Mouse (Mus musculus): ENCODE data around the gene Slc43a3.

Gene Slc43a3

DNA sequence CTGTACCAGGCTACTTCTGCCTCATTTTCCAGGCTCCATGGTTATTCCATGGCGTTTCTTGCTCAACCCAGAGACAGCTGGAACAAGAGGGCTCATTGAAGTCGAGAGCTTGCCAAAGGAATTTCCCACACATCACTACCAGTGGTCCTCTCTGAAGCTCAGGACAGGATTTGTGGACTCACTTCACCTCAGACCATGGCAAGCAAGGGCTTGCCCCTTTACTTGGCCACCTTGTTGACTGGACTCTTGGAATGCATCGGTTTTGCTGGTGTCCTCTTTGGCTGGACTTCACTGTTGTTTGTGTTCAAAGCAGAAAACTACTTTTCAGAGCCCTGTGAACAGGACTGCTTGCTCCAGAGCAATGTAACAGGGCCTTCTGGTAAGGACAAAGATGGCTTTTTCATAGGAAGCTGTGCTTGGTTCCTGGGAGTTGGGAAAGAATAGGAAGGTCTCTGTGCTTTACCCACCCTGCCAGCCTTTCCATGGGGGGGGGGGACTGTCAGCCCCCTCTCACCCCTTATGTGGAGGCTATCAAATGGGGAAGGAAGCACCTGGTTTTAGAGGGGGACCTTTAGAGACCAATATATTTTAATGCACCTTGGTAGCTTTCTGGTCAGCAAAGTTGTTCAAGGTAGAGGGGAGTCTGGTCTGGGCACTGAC, 1.2 kb downstream of the Slc43a3 start:
- DNase-seq (ENCODE audit: low spot score in 2 of 2), result no peak

DNA sequence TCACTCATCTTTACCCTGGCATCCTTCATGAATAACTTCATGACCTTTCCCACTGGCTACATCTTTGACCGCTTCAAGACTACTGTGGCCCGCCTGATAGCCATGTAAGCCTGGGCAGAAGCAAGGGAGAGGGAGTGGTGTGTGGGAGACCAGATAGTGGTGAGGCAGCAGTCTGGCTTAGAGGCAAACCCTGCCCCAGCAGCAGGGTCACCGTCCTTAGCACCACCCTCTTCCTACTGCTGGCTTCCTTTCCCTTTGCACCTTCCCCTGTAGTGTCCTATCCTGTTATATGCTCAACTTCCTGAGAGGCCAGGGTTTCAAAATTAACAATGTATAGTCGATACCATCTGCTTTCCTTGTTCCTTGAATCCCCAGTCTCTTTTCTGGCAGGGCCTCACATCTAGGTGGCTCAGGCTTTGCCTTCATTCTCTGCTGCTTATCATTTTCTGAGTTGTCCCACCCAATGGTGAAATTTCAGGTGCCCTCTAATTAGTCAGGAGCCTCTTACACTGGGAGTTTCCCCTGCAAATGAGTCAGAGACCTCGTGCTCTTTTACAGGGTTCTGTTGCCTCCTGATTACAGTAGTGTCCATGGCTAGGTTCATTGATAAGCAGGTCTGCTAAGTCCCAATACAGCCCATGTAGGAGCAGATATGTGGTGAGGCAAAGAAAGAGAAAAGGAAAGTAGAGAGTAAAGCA, 2.0 kb downstream of the Slc43a3 start:
- no peak for DNase-seq (ENCODE audit: low spot score in 2 of 2)

DNA sequence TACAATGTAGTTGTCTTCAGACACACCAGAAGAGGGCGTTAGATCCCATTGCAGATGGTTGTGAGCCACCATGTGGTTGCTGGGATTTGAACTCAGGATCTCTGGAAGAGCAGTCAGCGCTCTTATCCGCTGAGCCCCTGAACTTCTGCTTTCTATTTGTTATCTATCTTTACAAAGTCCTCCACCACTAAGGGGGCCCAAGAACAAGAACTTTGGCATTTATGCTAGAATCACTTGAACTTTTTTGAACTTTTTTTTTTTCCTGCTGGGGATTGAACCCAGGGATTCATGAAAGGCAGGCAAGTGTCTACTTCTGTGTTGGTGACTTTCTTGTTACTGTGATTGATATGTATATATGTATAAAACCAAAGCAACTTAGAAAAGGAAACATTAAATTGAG, 2.9 kb downstream of the Slc43a3 start:
- no peak for DNase-seq (ENCODE audit: low spot score in 2 of 2)

DNA sequence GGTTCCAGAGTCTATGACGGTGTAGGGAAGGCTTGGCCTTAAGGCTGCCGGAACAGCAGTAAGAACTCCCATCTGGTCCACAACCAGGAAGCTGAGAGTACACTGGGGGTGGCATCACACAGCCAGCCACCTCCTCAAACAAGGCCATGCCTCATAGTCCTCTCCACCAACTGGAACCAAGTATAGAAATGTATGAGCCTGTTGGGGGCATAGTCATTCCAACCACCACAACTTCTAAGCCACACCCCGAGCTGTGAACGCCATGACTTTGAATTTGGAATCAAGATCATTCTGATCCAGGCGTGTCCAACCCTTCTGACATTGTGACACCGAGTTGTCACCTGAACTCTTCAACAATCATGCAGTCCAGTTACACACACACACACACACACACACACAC, 3.3 kb downstream of the Slc43a3 start:
- DNase-seq (ENCODE audit: low spot score in 2 of 2), result no peak

DNA sequence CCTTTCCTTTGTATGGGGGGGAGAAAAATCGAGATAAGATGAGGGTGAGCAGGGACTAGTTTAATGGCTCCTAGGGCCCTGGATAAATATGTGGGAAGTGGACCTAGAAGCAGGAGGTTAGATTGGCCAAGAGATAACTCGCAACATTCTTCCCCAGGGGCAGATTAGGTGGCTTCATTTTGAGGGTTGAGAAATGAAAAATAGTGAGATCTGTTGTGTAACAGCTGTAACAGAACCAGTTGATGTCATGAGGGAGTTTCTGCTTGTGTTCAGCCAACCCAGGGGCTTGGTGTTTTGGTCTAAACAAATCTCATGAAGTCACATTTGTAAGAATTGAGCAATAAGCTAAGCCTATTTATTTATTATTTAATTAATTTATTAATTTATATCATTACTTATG, 5.0 kb downstream of the Slc43a3 start:
- no peak for DNase-seq (ENCODE audit: low spot score in 2 of 2)

DNA sequence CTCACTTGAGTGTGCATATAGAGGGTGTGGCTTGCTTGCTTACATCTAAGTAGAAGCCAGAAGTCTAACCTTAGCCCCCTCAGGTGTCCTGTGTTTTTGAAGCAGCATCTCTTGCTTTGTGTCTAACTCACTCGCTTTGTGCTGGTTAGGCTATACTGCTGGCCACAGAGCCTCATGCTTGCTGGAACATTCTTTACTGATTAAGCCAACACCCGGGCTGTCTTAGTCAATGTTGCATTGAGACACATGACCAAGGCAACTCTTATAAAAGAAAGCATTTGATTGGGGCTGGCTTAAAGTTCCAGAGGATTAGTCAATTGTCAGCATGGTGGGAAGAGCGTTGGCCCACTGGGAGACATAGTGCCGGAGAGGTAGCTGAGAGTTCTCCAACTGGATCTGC, 5.4 kb downstream of the Slc43a3 start:
- no peak for DNase-seq (ENCODE audit: low spot score in 2 of 2)

DNA sequence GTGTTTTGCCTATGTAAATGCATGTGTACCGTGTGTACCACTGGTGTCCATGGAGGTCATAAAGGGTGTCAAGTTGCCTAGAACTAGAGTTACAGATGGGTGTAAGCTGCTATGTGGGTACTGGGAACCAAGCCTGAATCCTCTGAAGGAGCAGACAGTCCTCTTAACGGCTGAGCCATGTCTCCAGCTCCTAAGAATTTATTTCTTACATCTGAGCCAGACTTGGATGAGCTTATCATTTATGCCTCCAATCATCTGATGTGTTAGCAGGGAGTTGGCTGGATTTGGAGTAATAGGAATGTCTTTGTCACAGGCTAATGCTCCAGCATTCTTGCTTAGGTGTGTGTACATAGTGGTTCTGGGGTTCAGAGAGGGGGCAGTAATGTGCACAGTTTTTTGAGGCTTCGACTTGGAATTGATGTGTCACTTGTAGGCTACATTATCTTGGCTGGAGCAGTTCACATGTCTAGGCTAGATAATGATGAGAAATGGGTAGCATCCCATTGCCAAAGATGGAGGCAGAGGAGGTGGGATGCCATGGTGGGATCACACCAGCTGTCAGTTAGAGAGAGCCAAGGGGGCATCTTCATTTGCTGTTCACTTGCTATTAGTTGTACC, 10.9 kb downstream of the Slc43a3 start:
- no peak for DNase-seq (ENCODE audit: low spot score in 2 of 2)

DNA sequence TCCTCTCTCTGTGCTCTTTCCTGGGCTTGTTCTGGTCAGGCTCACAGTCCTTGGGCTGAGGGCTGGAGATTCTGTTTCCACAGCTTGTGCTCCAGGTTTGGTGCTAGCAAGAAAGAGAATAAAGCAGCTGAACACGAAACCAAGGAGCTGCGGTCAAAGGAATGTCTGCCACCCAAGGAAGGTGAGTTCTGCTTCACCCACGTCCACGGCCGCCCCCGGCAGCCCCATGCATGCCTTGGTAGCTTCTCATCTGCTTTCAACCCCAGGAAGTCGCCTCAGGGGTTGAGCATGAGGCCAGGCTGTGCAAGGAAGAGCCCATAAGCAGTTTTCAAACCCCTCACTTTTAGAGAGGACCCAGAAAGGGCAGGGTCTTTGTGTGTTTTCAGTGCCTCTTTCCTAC, 11.9 kb downstream of the Slc43a3 start:
- peak in 1 of 2 experiments; percentile 43 for DNase-seq (ENCODE audit: low spot score in 2 of 2)

DNA sequence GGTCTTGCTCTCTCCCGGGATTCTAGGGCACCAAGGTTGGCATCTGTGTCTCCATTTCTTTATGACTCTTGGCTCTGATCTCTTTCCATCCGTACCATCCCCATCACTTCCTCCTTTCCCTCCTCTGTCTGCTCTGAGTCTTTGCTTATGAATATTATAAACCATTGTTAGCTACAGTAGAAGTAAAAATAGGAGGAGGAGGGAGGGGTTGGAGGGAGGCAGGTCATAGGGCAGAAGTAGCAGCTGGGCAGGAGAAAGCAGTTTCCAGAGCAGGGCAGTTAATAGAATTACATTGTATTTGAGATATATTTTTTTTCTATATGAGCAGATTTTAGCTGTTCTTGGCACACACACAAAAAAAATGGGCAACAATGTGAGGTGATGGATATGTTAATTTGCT, 12.3 kb downstream of the Slc43a3 start:
- DNase-seq (ENCODE audit: low spot score in 2 of 2), result no peak

DNA sequence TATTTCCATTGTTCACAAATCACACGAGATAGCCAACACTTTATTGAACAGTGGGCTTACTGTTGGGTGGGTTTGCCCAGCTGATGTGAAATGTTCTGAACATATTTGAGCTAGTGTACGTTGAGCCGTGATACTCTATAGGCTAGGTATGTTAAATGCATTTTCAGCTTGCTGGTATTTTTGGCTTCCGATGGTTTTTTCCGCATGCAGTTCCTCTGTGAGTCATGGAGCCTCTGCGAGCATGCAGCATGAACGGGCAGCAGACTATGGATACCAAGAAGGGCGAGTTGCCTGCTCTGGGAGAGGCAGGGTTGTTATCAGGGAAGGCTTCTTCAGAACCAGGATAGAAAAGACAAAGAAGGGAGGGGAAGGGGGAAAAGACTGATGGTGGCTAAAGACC, 14.6 kb downstream of the Slc43a3 start:
- DNase-seq (ENCODE audit: low spot score in 2 of 2), result no peak

DNA sequence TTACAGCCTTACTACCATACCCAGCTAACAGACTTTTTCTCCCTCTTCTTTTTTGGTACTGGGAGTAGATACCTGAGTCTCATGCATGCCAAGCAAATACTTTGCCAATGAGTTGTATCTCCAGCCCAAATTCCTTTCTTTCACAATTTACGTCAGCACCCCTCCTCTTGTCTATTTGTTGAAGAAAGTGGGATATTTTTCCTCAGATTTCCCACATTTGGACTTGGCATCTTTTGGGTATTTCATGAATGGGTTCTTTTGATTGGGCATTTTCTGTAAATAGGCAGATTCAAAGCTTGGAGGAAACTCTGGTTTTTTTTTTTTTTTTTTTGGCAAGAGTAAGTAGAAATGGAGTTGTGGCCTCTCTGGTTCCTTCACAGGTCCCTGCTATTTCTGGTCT, 15.9 kb downstream of the Slc43a3 start:
- DNase-seq (ENCODE audit: low spot score in 2 of 2), result no peak

DNA sequence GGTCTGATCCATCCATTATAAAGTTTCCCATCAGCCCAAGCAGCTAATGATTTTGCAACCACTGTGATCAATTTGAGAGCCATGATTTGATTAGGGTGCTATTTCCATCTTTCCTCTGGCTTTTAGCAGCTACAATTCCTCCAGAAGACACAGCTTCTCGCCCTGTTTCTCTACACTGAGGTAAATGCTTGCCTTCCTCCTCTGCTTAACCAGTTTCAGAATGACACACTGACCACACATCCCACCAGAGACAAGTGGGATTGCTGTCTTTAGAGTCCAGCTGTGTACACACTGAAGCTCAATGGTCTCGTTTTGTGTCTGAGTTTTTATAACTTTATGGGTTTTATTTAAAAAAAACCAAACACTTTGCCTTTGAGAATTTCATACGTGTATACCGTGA, 16.3 kb downstream of the Slc43a3 start:
- no peak for DNase-seq (ENCODE audit: low spot score in 2 of 2)

DNA sequence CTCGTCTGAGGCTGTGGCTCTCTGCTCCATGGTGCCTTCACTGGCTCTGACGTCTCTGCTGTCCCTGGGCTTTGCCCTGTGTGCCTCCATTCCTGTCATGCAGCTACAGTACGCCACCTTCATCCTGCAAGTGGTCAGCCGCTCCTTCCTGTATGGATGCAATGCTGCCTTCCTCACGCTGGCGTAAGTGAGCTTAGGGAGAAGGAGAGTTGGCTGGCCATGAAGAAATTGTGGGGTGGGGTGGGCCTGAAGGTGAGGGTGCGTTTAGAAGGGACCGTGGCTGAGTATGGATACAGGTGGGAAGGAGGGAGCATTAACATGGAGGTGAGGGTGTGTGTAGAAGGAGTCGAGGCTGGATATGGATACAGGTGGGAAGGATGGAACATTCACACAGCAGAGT, 19.1 kb downstream of the Slc43a3 start:
- DNase-seq (ENCODE audit: low spot score in 2 of 2), result peak in 1 of 2 experiments; percentile 54

DNA sequence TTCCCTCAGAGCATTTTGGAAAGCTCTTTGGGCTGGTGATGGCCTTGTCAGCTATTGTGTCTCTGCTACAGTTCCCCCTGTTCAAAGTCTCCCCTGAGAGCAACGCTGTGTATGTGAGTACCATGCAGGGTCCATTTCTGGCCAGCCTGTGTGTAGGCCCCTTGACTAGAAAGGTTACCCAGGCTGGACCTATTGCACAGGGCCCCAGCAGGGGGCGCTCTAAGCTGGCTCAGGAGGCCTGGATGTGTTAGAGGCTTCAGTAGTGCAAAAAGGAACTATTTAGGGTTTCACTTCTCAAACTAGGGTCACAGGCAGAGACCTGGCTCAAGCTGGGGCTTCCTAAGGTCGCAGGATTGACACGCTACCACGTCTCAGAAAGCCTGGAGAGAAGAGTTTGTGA, 19.9 kb downstream of the Slc43a3 start:
- DNase-seq (ENCODE audit: low spot score in 2 of 2), result peak in 1 of 2 experiments; percentile 32

DNA sequence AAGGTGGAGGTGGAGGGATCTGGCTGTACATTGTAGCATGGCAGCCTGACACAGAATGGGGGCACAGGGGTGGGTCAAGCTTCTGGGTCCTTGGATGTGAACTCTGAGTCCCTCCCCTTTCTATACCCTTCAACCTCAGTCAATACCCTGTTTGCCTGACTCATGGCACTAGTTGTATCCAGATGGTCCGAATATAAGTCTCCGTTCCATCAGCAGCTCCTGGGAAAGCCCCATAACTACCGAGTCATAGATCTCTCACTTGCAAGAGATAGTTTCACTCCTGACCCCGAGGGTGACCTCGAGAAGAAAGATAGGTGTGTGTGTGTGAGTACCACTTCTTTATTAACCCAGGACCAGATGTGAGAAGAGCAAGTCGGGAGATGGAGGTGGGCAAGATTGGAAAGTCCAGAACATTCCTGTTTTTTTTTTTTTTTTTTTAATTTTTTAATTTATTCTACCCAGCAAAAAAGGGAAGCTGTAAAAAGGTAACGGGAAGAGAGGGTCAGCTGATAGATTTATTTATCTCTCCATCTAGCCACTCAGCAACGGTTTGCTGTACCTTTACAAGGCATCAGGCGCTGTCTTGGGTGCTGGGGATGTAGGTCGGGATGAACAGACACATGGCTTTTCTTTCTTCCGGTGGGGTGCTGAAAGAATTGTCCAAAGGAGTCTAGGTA, 22.3 kb downstream of the Slc43a3 start:
- DNase-seq (ENCODE audit: low spot score in 2 of 2), result no peak

DNA sequence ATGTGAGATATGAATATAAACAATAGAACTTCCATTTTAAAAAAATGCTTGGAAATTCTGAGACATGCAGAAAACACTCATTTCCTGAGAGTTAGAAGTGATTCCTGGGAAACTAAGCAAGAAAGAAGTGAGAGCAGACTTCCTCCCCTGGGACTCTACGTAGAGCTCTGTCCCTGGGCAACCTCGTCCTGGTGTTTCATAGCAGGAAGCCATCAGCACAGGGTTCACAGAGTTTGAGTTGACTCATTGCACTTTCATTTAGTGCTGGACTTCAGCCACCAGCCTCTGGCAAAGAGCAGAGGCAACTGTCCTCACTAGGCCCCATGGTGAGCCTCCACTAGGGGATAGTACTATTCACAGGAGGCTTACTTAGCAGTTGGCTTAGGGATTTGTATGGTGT, 24.9 kb downstream of the Slc43a3 start:
- DNase-seq (ENCODE audit: low spot score in 2 of 2), result peak in 1 of 2 experiments; percentile 59

DNA sequence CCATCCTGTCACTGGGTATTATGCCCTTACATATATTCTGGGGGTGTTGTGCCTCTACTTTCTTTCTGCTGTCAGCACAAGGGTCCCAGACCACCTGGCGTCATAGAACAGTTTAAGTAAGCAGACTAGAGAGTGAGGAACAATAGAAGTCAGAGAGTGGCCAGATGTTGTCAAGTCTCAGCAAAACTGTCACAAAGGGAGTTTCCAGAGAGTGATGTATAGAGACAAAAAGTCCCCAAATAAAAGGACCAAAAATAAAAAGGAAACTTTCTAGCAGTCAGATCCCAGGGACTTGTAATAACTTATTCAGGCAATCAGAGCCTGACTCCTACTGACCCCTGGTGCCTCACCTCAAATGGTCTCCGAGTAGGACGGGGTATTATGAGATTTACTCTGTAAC, 25.5 kb downstream of the Slc43a3 start:
- no peak for DNase-seq (ENCODE audit: low spot score in 2 of 2)

DNA sequence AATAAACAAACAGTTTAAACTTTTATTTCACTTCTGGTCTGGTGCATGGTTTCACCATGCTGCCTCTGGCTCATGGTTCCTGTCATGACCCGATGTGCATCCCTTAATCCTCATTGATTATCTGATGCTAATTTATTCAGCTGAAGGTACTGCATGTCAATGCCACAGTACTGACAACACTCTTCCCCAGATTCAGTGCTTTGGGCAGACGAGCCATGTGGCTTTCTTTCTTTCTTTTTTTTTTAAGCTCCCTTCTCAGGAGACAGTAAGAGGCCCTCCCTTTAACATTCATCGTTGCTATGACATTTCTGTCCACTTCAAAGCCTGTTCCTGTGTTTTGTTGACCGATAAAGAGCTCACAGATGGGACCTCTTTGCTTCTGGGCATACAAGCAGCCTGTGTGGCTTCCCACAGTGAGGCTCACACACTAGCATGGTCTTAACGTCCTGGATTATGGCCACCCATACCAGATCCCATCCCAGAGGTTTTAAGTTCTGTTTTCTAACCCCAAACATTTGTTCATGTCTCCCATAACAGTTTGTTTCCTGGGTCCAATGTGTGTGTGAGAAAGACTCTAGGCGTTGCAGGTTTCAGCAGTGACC, 26.6 kb downstream of the Slc43a3 start:
- DNase-seq (ENCODE audit: low spot score in 2 of 2), result no peak

DNA sequence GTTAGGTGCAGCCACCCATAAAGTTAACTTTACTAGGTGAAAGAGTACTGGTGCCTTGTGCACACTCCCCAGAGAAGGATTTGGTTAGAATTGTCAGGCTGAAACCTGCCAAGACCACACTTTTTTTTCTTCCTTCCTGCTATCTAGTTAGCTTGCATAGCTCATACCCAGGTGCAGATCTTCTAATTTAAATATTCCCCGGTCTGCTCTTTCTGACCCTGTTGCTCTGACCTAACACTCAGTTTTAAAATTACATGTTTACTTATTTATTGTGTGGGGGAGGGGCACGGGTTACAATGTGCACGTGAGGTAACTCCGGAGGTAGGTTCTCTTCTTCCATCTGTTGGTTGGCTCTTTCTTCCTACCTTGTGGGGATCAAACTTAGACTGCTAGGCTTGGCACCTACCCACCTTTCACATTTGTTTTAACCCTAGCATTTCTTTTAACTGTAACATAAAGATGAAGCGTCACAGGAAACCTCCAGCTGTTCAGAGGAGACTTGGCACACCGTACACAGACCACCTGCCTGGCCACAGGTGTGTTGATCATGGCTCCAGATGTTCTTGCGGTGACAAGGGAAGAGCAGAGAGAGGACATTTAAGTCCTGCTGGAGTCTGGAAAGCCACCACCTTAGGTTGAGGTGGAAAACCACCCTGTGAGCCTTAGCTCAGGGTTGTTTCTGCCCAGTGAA, 27.9 kb downstream of the Slc43a3 start:
- no peak for DNase-seq (ENCODE audit: low spot score in 2 of 2)

DNA sequence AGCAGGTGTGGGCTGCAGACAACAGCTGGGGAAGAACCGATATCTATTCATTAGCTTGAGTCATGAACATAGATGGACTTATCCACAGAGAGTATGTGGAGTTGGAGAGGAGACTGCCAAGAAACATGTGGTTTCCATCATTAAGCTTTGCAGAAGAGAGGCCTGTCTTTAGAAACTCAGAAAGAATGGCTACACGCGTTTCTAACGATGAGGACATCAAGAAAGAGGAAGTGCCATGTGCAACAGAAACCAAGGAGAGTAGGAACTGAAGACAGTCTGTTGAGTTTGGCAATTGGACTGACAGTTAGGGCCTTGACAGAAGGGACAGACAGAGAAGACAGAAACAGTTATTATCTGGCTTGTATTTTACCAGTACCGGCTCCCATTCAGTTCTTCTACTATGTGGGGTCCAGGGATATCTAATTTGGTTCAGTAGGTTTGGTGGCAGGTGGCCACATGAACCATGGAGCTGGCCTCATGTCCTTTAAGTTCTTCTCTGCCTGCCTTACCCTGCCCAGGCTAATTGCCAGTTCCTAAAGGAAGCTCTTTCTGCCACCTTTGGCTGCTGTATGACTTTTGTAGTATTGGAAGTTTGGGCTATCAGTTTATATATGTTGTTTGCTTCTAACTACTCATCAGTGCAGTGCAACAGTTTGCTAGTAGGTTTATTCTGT, 31.1 kb downstream of the Slc43a3 start:
- no peak for DNase-seq (ENCODE audit: low spot score in 2 of 2)

DNA sequence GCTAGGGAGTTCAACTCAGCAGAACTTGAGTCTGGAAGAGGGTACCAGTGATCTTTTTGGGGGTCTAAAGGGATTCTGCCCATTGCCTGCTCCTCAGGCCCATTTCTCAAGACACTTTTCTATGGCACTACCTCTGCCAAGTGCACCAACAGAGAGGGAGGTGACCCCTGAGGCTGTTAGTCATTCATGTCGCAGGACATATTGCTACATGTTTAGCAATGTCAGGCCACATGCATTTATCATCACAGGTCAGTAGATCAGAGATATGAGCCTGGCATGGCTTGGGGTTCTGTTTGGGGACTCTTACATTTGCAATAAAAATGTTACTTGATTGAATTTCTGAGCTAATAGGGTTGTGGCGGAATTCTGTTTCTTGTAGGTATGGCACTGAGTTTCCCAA, 39.2 kb downstream of the Slc43a3 start:
- no peak for DNase-seq (ENCODE audit: low spot score in 2 of 2)

All from urinary bladder, postnatal 4 days (tissue).